Mouse (Mus musculus): ENCODE results near the gene Bri3.
A peak's percentile ranks its signal among the peaks of the same experiment; 100 is the strongest.

The Bri3 gene

DNA sequence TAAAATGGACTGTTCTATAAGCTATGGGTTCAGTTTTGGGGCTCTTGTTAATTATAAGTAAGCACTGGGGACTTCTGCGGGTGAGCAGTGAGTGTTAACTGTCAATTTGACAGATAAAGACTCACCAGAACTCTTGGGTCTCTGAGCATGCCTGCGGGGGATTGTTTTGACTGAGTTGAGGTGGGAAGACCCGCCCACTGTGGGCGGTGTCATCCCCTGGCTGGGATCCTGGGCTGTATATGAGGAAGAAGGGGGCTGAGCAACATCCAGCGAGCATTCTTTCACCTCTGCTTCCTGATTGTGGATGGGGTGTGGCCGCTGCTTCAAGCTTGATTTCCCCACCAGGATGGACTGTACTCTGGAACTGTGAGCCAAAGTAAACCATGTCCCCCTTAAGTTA lies 10.0 kb upstream of the Bri3 start:
- DNase-seq (ENCODE audit: low read depth, low spot score) = no peak

DNA sequence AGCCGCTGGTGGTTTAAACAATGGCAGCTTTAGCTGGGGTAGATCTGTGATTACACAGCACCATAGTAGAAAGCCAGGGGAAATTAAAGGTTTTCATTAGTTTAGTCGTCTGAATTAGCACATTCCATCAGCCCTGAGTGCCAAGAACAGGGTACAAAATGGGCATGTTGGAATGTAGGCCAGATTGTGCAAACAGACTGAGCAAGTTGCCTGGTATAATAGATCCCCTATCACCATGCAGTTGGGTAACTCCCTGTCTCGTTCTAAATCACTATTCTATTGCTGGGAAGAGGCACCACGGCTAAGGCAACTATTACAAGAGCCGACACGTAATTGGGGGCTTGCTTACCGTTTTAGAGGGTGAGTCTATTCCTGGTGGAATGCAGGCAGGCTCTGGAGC lies 9.5 kb upstream of the Bri3 start:
- DNase-seq (ENCODE audit: low read depth, low spot score) = no peak

DNA sequence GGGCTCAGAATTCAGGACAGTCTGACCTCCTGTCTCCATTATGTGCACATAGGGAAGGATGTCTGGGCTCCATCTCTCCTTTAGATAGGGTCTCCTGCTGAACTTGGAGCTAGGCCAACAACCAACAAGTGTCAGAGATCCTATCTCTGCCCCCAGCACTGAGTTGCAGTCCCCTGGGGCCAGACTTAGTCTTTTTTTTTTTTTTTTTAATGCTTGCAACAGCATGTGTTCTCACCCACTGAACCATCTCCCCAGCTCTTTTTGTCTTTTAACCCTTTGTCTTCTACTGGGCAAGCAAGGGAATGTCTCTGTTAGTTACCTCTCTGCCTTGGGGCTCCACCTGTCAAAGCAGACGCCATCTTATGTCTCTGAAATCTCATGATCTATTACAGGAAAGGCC lies 5.3 kb upstream of the Bri3 start:
- DNase-seq (ENCODE audit: low read depth, low spot score) = no peak

DNA sequence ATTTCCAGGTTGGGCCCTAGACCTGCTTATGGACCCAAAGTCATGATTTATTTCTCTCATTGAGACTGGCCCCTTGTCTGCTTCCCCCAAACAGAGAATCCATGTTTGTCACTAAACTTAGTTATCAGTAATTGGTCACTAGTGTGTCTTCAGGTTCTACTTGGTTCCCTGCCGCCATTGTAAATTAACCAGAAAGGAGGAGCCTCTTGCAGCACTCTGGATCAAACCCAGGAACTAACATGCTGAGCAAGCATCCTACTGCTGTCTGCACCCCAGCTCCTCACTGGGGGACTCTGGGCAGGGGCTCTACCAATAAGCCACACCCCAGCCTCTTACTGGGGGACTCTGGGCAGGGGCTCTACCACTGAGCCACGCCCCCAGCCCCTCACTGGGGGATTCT lies 1.4 kb downstream of the Bri3 start:
- no peak for DNase-seq (ENCODE audit: low read depth, low spot score)

DNA sequence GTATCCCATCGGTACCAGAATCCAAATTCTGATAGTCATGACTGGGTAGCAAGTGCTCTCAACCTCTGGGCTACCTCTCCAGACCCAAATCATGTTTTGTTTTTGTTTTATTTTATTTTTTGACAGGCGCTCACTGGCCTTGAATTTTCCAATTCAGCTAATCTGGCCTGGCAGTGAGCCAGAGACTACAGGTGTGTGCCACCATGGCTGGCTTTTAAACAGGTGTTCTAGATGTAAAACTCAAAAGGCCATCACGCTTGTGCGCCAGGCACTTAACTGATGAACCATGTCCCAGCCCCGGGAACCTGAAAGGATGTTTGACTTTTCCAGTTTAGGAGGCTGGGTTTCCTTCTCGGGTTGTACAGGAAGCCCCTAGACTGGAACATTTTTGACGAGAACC lies 2.4 kb downstream of the Bri3 start:
- DNase-seq (ENCODE audit: low read depth, low spot score) = no peak

DNA sequence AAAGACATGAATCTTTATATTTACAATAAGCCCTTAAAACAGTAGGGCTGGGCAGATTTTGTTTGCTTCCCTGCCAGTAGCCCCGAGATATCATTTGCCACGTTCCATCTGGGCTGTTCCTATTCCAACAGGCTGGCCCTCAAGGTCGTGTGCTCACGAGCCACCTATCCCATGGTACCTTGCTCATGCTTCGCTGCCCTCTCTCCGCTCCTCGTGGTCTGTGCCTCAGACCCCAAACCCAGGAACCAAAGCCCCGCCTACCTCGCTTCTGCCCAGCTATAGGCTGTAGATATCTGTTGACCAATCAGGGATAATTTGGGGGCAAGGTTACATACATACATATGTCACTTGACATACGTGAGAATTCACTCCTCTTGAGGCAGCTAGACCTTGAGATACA lies 3.1 kb downstream of the Bri3 start:
- no peak for DNase-seq (ENCODE audit: low read depth, low spot score)

DNA sequence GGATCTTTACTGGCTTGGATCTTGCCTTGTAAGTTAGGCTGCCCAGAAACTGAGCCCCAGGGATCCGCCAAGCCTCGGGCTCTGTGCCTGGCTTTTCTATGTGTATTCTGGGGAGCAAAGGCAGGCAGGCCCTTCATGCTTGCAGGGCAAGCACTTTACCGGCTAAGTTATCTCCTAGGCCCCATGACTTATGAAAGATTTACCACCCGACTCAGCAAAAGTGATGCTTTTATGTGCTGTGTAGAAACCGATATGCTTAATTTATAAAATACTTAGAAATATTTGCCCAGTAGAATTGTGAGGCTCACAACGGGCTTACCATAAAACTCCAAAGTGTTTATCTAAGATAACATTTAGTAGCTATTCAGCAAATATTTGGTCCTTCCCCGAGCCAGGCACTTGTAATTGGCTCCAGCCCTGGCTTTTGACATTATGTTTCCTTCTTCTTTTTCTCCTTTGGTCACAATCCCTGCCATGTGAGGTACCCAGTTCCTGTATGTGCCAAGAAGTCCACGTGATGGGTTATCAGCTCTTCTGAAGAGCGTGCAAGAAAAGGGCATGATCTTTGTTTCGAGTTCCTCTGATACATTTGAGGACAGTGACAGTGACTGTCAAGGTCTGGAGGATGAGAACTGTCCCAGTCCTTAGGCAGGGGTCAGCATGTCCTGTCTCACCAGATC lies 3.8 kb downstream of the Bri3 start:
- DNase-seq (ENCODE audit: low read depth, low spot score) = no peak

DNA sequence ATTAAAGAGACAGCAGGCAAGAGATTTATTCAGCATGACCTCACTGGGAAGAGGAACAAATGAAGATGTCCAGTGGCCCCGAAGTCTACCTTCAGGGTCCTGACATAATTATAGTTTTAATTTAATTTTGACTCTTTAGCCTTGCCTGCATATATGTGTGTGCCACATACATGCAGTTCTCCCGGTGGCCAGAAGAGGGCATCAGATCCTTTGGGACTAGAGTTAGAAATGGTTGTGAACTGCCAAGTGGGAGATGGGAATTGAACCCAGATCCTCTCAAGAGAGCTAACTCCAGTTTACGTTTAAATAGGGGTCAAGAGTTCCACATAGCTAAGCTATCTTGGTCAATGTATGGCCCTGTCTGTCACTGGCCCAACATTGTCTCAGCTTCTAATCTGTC lies 5.6 kb downstream of the Bri3 start:
- no peak for DNase-seq (ENCODE audit: low read depth, low spot score)

DNA sequence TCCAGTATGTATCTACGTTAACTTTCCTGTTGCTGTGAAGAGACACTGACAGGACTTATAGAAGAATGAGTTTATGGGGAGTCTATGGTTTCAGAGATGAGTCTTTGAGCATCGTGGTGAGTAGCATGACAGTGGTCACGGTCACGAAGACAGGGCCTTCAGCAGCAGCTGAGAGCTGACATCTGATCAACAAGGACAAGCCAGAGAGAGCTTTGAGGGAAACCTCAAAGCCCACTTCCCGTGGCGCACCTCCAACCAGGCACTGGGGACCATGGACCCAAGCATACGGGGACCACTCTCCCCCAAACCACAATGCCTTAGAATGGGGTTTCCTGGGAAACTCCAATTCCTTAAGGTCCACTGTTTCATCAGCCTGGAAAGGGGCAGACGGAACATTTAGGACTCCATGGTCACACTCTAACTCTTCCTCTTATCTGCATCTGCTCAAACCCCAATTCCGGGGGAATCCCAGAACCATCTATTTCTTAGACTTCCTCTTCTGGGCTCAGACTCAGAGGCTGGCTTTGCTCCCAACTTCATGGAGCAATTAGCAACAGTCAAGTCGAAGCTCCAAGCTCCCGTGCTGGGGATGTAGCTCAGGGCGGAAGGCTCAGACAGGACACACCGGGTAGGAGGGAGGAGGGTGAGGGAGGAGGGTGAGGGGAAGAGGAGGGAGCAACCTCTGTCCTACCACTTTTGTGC lies 7.8 kb downstream of the Bri3 start:
- no peak for DNase-seq (ENCODE audit: low read depth, low spot score)

DNA sequence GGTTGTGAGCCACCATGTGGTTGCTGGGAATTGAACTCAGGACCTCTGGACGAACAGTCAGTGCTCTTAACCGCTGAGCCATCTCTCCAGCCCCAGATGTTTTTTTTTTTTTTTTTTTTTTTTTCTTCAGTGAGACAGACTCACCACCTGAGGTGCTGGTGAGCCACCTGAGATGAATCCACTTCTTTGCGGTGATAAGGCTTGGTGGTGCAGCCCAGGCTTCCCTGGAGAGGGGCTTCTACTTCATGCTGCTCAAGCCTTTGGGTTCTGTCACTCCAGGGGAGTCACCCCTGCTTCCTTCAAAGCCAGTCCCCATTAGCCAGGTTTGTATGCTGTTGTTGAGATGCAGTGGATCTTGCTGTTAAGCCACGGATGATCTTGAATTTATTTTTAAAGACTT lies 9.0 kb downstream of the Bri3 start:
- DNase-seq (ENCODE audit: low read depth, low spot score) = no peak

DNA sequence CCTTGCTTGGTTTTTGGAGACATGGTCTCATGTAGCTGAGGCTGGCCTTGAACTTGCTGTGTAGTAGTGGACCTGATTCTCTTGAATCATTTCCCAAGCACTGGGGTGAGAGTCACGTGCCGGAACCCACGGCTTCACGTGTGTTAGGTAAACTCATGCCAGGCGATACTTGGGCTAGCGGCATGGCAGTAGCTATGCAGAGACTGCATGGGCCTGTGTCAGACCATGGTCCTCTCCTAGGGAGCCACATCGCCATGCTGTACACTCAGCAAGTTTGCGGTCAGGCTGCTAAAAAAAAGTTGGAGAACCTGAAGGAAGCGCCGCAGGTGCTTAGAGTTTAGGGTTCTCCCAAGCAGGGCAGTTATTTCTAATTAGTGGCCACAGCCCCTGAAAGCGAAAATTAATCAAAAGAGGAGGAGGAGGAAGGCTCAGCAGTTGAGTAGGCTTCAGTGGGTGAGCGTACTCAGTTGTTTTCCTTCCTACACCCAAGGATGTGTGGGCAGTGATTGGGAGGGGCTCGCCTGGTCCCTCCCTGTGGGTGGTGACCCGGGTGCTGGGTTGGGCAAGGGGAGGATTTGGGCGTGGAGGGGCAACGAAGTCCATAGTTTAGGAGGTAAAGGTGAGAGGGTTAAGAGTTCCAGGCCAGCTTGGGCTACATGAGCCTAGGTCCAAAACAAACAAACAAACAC lies 10.0 kb downstream of the Bri3 start:
- DNase-seq (ENCODE audit: low read depth, low spot score) = no peak

DNA sequence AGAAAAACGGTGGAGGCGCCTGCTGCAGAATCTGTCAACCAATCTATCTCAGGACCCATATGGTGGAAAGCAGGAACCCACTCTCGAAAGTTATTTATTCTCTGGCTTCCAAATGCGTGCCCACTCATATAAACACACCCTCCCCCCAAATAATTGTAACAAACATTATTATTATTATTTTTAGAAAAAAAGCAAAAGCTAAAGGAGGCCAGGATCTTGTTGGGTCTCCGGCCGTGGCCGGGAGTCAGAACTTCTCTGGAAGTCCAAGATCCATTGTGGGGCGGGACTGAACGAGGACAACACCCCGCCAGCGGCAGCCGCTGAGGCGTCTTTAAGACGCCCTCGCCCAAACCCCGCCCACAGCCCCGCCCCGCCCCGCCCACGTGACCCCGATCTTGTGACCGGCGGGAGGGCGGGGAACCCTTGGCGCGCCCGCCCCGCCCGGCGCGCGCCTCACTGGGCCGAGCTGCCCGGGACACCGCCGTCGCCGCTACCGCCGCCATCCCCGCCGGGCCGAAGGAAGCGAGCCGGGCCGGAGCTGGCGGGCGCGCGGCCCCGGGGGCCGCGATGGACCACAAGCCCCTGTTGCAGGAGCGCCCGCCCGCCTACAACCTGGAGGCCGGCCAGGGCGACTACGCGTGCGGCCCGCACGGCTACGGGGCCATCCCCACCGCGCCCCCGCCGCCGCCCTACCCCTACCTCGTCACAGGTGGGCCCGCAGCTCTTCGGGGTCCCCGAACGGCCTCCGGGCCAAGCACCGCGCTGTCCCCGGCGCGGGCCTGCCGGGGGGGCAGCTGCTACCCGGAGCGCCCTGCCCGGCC lies 10.8 kb downstream of the Bri3 start:
- peak; percentile 85 for DNase-seq (ENCODE audit: low read depth, low spot score)

DNA sequence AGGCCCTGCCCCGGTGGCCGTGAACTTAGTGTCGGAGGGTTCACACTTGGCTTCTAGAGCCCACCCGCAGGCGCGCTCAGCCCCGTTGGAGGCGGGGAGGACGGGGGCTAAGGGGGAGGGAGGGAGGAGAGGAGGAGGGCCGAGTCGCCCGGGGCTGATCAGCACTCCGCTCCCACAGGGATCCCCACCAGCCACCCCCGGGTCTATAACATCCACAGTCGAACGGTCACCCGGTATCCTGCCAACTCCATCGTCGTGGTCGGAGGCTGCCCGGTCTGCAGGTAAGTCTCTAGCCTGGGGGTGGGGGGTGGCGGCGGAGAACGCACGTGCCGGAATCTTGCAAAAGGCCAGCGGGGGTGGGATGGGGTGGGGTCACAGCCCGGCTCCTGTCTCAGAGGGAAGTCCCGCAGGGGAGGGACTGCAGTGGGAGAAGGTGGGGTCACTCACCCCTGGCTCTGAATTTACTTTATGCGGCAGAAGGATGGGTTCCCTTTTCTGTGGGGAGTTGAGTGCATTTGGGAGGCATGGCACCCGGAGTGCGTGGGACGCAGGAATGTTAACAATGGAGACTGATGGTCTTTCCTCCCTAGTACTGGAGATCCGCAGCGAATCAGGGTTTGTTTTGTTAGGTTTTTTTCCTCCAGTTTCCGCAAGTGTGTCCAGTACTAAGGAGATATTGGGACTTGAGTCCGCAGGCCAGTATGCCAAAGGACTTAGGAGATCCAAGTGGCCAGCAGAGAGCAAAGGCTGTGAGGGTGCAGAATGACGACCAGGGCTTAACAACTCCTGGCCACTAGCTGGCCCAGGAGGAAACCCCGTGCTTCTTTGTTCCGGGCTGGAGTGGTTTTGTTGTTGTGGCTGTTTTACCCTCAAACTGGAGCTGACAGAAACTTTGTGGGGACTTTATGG lies 11.6 kb downstream of the Bri3 start:
- DNase-seq (ENCODE audit: low read depth, low spot score) = peak; percentile 39

DNA sequence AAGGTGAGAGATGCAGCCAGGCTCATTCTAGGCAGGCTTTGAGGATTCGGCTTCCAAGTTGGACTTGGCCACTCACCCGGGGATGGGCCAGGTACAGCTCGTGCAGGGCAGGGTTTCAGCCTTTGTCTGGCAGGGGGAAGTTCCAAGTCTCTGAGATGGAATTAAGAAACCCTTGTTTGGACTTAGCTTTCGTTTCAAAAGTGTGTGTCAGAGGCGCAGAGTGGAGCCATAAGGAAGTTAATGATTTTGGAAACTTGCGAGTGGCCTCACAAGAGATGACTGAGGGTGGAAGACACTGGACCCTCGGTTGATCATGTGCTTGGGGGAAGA lies 12.3 kb downstream of the Bri3 start:
- DNase-seq (ENCODE audit: low read depth, low spot score) = no peak

DNA sequence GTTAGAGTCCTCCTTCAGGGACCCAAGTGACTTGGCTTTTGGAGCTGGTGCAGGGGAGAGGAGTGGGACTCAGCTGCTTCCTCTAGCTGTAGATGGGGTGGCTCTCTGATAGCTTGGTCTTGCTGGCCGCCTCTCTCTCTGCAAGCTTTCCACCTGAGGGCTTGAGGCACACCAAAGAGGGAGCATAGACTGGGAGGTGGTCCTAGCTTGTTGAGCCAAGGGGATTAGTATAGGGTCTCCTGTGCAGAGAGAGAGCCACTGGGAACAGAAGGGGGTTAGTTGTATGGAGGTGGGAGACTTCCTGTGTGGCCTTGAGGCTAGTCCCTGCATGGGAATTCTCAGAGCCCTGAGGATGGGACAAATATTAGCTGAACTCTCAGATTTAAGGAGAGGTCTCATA lies 12.7 kb downstream of the Bri3 start:
- DNase-seq (ENCODE audit: low read depth, low spot score) = no peak

DNA sequence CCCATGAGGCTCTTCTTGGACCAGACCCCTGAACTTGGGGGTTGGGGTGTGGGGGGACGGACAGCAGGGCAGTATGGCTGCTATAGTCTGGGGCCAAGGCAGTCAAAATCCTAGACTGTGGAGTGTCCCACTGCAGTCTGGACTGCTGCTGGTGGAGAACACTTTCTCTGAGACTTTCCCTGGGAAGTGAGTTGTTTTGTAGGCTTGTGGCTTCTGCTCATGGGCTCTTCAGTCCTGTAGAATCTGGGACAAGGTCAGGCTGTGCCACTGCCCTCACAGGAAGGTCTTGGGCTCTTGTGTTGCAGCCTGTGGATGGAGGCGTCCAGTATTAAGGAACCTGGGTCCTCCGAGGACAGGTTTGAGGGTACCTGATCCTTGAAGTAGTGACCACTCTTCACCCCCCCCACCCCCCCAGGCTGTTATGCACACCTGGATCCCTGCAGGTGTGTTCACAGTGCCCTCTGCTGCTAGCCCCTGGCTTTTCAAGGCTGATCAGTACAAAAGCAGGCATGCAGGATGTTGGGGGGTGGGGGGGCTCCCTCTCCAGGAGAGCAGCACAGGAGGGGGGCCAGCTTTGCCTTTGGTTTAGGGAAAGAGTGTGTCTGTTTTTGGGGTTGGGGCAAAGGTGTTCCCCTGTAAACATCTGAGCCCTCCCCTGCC lies 13.3 kb downstream of the Bri3 start:
- no peak for DNase-seq (ENCODE audit: low read depth, low spot score)

DNA sequence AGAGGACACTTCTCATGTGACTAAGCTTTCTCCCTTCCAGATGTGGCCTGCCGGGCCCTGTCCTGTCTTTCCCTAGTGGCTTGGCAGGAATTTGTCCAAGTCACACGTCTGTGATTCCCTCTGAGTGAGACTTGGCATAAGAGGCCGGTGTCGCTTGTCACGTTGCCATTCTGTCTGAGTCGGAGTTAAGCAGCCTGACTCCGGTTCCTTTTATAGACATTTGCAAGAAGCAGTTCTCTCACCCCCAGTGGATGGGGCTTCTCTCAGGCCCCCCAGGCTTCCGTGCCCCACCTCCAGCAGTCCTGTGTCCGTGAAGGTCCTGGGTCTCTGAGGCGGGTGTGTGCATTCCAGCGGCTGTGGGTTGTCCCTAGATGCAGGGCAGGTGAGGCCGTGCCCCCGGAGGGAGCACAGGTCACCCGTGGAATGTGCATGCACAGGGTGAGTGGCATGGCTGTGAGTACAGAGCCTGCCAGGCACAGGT lies 13.9 kb downstream of the Bri3 start:
- no peak for DNase-seq (ENCODE audit: low read depth, low spot score)

DNA sequence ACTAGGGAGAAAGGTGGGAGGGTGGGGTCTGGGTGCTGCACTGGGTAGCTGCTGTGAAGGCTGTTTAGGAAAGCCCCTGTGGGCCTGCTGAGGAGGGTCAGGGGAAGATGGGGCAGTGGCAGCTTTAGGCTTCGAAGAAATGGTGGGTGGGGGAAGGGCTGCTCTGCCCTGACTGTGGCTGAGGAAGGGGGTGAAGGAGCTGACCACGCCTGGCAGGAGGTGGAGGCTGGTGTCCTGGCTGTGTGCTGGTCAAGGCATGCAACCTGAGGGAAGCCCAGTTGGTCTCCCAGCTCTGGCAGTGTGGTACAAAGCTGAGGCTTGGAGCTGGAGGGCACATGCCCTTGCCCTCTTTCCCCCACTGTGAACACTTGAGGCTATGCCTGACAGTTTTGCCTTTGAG lies 14.4 kb downstream of the Bri3 start:
- no peak for DNase-seq (ENCODE audit: low read depth, low spot score)

DNA sequence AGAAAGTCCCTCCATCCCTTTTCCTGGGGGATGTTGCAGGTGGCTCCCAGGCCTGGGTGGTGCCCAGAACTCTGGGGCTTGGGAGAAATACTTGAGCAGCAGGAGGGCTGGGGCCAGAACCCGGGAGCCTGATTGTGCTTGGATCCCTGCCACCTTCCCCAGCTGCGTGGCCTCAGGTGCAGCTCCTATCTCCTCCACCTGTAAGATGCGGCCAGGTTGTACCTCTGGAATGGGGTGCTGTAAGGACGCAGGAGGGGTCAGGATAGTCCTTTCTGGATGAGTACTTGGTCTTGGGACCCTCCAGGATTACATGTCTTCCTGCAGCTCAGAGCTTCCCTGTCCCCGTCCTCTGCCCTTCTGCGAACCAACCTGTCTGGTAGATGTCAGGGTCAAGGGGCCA lies 15.0 kb downstream of the Bri3 start:
- DNase-seq (ENCODE audit: low read depth, low spot score) = no peak

DNA sequence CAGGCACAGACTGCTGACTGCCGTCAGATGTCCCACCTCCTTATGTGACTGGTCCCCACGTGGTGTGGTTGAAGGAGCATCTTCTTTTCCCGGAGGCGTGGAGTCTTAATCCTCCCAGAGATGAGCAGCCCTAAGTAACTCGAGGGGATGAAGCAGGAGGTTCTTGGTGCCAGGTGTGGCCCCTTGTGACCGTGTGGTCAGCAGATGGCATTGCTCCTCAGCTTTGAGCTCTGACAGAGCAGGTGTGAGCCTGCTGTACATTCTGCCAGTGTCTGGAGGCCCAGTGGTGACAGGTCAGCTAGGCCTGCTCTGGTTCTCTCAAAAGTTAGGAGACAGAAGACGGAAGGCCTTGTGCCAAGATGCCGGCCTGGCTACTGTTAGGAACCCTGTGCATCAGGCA lies 16.2 kb downstream of the Bri3 start:
- no peak for DNase-seq (ENCODE audit: low read depth, low spot score)

DNA sequence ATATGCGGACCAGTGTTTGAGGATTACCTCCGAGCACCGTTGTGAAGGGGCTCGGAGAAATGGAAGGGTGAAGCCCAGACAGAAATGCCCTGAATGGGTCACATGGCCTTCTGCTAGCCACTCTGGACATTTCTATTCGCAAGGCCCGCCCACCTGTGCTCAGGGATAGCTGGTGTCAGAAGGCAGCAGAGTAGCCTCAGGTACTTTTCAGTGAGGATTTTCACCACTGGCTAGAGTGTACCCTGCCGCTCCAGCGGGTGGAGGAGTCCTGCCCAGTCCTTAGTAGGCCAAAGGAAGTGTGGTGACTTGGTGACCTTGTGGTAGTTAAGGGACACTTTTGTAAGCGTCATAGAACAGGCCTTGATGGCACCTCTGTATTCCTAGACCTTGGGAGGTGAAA lies 17.1 kb downstream of the Bri3 start:
- DNase-seq (ENCODE audit: low read depth, low spot score) = no peak
